Mouse (Mus musculus) natural killer cell, adult 2 months (primary cell): ENCODE results near the gene Cldn9.

Experiments used
- DNase-seq, 2 experiments: peaks; one replicate each; pipeline ENCODE4 v3.0.0; 2022; ENCODE audit warnings: low spot score in 2 of 2

The Cldn9 gene

GRCm38 (mm10) chr17:23683856-23684672 is at the start of gene Cldn9:
TSS of gene Cldn9 (minus strand) at chr17:23684026.
- DNase-seq: no peak

GRCm38 (mm10) chr17:23730441-23730840 is 46.6 kb upstream of the Cldn9 start:
- DNase-seq: no peak

- peak; percentile 53 to 56 for DNase-seq
These were observed 42.9 kb upstream of the Cldn9 start for GRCm38 (mm10) chr17:23726758-23727142.

GRCm38 (mm10) chr17:23725999-23726757 is 42.4 kb upstream of the Cldn9 start, which contains the start of gene Pkmyt1:
TSS of gene Pkmyt1 (plus strand) at chr17:23726336.
- DNase-seq: peak; percentile 92 to 93

GRCm38 (mm10) chr17:23725477-23725876 is 41.7 kb upstream of the Cldn9 start:
- DNase-seq: no peak

GRCm38 (mm10) chr17:23722376-23723125 is 38.7 kb upstream of the Cldn9 start, which contains the start of gene 1520401A03Rik:
TSS of gene 1520401A03Rik (minus strand) at chr17:23722783.
- DNase-seq: no peak

- no peak for DNase-seq
These were observed 38.1 kb upstream of the Cldn9 start for GRCm38 (mm10) chr17:23721886-23722285.

GRCm38 (mm10) chr17:23719455-23719854 is 35.6 kb upstream of the Cldn9 start:
- DNase-seq: no peak

- no peak for DNase-seq
These were observed 33.2 kb upstream of the Cldn9 start for GRCm38 (mm10) chr17:23717003-23717402.

GRCm38 (mm10) chr17:23706212-23706611 is 22.4 kb upstream of the Cldn9 start:
- peak; percentile 61 to 73 for DNase-seq

GRCm38 (mm10) chr17:23705525-23706104 is 21.8 kb upstream of the Cldn9 start:
- DNase-seq: no peak

GRCm38 (mm10) chr17:23704741-23705140 is 20.9 kb upstream of the Cldn9 start:
- no peak for DNase-seq

GRCm38 (mm10) chr17:23703301-23703700 is 19.5 kb upstream of the Cldn9 start:
- no peak for DNase-seq

GRCm38 (mm10) chr17:23700079-23700478 is 16.3 kb upstream of the Cldn9 start:
- peak; percentile 78 to 85 for DNase-seq

GRCm38 (mm10) chr17:23699131-23700077 is 15.6 kb upstream of the Cldn9 start:
- no peak for DNase-seq

GRCm38 (mm10) chr17:23695801-23696200 is 12.0 kb upstream of the Cldn9 start:
- no peak for DNase-seq

- DNase-seq: no peak
These were observed 10.7 kb upstream of the Cldn9 start for GRCm38 (mm10) chr17:23694491-23694890.

GRCm38 (mm10) chr17:23683226-23683625 is 600 bp downstream of the Cldn9 start:
- no peak for DNase-seq

- DNase-seq: no peak
These were observed 1.3 kb downstream of the Cldn9 start for GRCm38 (mm10) chr17:23682530-23682929.

- no peak for DNase-seq
These were observed 1.7 kb downstream of the Cldn9 start for GRCm38 (mm10) chr17:23682092-23682491.
